Mouse (Mus musculus) forelimb bud, embryonic 11.5 days (tissue): Measurements from ENCODE around the gene Naa80.

ENCODE experiments used
- DNase-seq: peaks from one replicate; pipeline ENCODE4 v3.0.0-alpha.2; 2012; ENCODE audit warnings: low read depth, low spot score

Gene Naa80

DNA sequence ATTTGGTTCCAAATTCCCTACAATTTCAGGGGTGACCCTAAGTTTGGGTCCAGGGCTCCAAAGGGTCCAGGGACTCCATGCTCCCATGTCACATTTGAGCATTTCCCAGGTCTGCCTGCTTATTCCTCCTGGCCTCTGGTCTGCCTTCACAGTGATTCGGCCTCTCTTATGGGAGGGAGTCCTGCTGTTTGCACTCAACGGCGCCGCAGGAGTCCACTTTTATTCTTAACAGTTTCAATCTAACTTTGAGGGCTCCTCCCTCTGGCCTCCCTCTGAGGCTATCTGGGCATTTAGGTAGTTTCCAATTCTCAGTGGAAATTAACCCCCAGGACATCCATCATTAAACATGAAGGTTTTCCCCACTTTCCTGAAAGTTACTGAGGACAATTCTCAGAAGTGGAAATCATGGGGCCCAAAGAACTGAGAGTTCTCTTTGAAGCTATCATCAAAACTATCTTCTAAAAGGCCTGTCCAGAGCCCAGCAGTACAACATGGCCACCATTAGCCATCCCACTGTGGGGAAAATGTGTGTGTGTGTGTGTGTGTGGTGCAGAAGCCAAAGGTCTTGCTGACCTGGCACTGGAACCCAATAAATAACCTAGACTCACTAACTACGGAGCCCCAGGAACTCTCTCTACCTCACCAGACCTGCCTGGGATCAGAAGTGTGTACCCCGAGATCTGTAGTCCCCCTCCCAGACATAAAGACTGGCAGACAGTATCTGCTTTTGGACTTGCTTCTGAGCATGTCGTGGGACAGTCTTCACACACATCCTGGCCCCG is 15.8 kb downstream of the Naa80 start:
- DNase-seq, result no peak

DNA sequence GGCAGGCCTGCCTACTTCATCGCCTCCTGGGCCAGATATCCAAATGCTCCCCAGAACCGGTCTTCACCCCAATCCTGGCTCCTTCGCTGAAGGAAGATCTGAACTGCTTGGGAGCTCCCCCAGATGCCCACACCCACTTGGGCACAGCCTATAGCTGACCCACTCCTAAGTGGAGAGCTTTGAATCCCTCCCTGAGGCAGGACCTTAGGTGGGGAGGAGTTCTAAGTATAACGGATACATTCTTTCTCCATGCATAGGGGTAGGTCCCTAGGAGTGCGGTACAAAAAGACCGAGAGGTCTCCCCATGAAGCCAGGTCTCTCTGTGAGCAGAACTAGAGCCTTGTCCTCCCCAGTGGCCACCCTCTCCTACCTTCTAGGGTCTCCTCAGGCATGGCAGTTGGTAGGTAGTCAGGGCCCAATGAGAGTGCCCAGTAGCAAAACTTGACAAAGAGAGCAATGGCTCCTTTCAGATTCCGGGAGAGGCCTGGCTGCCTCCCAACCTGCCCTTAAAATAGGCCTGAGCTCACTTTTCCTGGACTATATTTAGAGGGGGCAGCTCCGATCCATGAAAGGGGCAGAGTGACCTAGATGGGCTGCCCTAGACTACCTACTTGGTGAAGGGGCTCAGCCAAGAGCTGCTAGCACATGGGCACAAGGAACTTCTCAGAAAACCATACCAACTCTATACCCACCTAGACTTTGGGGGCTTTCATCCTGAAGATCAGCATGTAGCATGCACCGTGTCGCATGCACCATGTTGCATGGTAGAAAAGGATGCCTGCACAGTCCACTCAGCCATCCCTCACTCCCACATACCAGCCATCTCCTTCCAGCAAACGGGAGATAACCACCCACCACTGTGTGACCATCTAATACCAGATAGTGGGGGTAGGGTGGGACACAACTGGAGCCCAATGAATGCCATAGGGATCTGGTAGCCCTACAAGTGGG is 18.2 kb downstream of the Naa80 start:
- DNase-seq, result no peak

DNA sequence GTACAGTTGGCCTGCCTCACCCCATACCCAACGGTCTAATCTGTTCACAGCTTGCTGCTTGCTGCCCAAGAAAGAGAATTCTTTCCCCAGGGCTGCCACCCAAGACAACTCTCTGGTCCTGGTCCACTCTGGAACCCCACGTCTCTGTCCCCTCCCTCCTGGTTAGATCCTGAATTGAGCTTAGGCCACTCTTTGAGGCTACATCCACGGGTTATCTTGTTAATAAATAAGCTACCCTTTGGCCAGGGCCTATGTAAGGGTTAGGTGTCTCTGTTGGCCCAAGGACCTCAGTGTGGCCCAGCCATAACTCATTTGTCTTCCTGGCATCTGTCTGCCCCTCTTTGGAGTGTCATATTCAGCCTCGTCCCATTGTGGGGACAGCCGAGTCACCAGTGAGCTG is 19.7 kb downstream of the Naa80 start:
- DNase-seq, result no peak

DNA sequence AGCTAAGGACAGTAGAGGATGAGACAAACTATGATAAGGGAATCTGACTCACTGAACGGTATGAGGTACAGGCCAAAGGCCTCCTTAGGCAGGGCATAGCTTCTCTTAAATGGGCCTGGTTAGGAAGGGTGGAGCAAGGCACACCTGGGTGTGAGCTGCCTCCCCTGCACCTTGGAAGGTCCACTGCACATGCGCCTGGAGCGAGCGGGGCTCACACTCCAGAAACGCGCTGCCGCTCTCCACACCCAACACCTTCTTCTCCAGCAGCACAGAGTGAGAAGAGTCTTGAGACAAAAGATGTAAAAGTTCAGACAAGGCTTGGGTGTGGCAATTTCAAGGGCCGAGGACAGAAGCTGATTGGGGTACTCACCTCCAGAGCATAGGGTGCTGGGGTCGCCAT is 20.7 kb downstream of the Naa80 start:
- no peak for DNase-seq

DNA sequence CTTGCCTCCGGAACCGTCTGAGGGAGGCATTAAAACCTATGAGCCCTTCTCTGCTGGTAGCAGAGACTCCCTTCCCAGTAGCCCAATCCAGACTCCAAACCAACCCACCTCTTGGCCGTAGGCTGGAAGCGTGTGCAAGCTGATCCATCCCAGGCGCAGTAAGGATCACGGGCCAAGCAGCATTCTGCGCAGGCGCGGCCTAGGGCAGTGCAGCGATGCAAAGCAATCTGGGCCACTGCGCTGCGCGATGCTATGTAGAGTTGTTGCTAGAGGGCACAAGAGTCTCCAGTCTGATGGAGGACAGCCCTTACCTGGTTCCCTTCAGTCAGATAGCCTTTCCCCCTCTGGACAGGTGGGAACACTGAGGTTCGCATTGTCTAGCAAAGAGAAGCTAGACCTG is 21.2 kb downstream of the Naa80 start:
- no peak for DNase-seq

DNA sequence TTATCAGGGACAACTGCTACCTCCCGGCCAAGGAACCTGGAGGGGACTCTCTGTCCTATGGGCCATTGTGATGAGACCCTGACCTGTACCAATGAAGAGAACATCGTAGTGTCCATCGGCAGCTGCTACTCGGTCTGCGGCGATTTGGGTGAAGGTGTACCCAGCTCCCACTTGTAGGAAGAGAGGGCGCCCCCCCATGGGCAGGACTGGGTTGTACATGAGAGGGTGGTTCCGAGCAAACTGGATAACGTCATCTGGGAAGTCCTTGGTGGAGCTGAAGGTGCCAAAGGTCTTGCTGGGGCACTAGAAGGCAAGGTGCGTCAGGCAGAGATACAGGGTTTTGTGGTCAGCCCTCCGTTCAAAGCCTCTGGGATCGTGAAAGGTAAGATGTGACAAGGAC is 22.1 kb downstream of the Naa80 start:
- DNase-seq, result no peak

DNA sequence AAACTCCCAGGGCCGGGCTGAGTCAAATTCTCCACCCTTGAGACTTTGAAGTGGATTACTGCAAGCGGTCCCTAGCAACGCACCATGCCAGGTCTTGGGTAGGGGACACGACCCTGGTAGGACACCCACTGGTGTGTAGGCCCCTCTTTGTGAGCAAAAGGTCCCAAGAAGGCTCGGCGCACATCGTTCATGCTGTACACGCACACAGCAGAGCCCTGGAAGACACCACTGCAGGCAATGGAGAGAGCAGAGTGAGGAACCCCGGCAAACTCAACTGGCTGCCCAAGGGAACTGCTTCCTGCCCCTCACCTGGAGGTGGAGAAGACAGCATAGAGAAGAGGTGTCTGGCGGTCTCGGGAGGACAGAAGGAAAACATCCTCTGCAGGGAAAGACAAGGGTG is 22.6 kb downstream of the Naa80 start:
- no peak for DNase-seq

DNA sequence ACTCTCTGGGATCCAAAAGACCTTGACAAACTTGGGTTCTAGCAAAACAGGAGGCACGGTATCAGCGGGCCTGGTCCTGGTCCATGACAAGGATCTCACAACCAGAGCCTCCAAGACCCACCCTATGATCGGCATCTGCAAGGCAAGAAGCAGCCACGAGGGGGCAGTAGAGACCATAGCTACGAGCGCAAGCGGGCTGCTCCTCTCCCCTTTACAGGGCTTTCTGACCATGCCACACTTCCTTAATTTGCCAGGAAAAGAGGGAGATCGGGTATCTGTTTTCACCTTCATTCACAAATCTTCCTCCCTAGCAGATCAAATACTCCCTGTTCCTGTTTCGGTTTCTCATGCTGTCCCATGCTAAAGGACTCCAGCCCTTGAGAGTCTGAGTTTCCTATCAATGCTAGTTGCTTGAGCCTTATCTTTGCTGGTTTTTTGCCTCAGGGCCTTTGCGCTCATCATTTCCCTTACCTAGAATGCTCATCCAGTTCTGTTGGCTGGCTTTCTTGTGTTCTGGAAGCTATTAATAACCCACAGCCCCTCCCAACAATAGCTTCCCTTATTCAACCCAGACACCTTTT is 23.5 kb downstream of the Naa80 start:
- DNase-seq, result peak; percentile 91

DNA sequence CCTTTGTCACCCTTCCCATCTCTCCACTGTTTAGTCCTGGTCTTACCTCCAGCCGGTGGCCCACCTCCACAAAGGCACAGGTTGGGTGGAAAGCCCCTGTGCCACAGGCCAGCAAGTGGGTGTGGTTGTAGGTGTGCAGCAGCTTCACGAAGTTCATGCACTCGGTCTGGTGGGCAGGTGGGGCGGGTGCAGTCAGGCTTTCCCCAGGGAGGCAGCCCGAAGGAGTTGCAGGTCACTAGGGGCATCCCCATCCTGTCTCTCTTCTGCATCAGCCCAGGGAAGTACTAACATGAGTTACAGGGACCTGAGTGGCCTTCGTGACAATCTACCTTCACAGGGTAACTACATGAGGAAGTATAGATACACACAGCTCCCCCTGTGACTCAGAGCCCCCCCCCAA is 24.6 kb downstream of the Naa80 start:
- no peak for DNase-seq

DNA sequence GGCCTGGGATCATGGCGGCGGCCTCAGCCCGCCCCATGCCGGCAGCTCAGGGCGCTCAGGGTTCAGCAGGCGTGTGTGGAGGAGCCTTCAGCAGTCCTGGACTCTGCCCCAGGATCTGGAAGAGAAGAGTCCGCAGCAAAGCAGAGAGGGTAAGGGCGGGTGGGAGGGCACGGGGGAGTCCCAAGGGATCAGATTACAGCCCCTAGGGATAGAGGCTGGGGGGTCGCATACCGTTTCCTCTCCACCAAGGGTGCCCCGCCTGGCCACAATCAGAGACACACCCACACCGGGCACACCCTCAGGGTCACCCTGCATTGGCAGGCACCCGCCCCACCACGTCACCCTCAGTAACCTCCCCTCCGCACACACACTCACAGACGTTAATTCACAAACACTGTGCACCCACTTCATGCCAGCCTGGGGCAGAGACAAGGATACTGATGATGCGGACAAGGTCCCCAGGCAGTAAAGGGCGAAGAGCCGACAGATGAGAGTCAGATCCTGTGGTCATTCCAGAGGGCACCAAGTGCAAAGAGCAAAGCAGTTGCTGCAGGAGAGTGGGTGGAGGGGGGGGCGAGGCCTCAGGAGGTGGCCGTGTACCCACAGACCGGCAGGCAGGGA is 26.5 kb downstream of the Naa80 start:
- no peak for DNase-seq

DNA sequence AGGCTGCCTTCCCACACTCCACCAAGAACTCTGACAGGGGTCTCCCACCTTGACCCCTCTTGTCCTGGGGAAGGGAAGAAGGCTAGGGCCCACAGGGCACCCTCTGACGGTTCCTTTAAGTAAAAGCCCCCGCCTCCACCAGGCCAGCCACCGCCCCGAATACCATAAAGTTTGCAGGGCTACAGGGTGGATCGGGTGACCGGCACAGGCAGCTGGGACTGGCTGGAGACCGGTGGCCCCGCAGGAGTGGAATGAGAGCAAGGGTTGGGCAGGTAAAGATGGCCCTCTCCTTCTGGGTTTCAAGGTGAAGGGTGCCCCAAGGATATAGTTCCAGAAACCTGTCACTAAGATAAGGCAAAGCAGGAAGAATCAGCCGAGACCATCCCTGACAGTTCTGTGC is 27.9 kb downstream of the Naa80 start:
- DNase-seq, result no peak

DNA sequence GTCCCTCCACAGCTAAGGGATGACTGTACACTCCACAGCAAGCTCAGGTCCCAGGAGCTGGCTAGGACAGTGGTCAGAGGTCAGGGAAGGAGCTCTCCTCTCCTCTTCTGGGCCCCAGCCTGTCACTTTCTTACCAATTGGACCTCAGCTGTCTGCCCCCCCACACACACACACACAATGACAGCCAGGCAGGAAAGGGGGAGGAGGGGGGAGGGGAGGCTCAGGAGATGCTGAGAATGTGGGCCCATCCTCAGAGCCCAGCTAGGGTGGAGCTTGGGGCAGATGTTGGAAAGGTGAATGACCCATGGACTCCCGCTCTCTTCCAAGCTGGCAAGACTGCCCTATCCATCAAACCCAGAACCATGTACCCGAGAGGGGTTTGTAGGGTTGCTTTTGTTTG is 28.3 kb downstream of the Naa80 start:
- no peak for DNase-seq

DNA sequence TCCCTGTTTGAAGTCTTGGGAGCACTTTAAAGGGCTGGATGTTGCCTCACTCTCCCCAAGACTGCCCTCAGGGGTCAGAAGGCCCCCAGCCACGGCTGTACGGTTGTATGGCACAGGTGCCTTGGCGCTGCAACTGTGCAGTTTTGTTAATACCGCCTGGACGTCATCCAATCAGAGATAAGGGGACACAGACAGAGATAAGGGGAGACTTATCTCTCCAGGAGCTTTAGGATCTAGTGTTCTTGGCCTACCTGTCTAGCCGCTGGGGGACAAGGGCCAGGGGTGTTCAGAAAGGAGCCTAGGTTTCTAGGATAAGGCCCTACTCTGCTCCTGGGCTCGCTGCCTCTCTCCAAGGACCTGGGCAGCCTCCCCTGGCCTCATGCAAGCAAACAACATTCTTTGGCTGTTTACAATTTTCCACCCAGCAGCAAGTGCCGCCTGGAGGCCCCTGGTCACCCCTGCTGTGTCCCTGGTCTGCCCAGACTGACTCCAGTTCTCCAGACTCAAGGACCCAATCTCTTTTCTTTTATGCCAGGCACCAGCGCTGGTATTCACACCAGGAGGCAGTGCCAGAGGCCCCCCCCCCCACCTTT is 29.1 kb downstream of the Naa80 start:
- no peak for DNase-seq

DNA sequence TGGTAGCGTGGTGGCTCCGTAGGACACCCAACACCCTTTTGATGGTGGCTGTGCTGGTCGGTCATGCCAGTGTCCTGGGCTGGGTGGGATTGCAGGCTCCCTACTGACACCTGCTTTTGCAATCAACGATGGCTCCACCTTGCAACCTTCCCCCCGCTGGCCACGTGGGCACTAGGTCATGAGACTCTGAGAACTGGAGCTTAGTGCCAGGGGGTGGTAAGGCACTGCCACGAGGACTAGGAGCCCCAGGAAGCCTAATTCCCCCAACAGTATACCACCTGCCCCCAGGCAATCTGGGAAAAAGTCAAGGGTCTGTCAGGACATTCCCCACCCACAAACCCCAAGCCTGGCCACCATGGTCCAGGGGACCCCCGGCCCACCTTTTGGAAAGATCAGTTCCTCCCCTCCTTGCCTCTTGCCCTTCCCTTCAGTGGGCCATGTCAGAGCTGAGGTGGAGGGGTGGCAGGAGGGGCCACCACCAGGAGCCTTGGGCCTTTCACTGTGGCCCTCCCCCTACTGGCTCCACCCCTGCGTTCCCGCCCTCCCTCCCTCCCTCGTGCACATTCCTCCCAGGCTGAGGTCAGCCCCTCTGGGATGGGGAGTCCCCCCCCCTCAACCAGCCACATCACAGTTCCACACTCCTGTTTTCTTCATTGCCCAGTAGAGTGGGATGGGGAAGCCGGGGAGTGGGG is 30.2 kb downstream of the Naa80 start, which contains the start of gene Sema3b:
Gene Sema3b, minus strand, starts transcription at position 489 of the 692 bp plus-strand sequence.
- DNase-seq, result no peak

DNA sequence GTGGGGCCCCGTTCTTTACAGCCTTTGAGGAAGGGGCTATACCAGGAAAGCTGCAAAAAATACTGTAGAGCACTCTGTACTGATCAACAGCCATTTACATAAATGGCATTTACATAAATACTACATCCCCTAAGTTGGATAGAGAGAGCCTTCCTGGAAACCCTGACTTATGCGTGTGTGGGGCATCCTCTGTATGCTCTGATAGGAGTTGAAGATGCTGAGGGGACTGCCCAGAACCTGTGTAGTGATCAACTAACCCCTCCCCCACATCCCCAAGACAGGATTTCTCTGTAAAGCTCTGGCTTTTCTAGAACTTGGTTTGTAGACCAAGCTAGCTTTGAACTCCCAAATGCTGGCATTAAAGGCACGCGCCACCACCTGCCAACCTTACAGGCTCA is 30.7 kb downstream of the Naa80 start:
- DNase-seq, result no peak

DNA sequence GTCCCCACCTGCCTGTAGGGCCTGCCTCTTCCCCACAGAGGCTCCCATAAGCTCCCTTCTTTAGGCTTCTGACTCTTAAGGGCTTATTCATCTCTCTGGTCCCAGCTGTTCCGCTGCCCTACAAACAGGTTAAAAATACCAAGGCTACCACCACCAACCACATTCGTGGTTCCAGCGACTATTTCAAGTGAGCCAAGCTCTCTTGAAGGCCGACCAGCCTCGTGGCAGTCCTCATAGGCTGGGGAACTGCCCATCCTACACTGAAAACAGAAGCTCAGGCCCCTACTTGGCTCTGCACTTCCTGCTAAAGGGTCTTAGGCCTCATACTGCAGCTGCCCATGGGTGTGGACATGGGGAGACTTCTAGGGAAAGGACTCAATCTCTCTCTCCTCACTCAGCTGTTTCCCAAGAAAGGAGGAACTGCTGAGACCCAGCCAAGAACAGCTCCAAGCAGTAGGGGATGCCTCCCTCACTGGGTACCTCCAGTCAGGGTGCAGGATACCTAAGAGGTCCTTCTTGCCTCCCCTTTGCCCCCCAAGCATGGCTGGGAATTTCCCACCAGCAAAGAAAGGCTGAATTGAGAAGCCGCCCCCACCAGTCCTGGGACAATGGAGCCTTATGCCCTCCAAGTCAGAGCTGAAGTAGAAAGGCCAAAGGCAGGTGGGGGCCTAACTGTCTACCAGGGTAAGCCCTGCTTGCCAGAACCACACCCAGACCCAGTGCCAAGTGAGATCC is 32.9 kb downstream of the Naa80 start:
- DNase-seq, result no peak

DNA sequence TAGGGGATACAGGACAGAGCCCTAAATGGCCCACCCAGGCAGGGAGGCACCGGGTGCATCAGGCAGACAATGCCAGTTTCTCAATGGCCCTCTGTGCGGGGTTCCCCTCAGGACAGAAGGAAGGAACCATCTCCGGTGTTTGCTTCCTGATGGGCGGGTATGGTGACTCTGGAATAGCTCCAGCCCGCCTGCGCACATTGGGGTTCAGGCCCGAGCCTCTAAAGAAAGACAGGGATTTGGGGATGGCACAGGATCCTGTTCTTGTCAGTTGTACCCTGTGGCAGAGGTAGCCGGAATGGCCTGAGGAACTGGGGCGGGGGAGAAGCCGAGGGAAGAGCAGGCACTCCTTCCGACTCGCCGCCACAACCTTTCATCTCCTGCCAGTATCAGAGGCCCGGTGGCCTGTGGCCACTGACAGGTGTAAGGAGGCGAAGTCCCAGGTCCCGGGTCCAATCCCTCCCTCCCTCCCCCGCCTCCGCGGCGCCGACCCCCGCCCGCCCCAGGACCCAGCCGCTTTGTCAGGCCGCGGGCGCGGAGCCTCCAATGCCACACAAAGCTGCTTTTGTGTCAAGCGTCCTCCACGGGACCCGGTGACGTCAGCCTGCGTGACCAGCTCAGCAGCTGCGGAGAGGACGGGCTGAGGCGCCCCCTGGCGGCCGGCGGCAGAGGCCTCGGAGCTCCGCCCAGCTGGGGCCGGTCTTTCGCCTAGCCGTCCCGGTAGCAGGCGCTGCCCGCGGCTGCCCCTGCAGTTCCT is 33.7 kb downstream of the Naa80 start:
- peak; percentile 98 for DNase-seq

DNA sequence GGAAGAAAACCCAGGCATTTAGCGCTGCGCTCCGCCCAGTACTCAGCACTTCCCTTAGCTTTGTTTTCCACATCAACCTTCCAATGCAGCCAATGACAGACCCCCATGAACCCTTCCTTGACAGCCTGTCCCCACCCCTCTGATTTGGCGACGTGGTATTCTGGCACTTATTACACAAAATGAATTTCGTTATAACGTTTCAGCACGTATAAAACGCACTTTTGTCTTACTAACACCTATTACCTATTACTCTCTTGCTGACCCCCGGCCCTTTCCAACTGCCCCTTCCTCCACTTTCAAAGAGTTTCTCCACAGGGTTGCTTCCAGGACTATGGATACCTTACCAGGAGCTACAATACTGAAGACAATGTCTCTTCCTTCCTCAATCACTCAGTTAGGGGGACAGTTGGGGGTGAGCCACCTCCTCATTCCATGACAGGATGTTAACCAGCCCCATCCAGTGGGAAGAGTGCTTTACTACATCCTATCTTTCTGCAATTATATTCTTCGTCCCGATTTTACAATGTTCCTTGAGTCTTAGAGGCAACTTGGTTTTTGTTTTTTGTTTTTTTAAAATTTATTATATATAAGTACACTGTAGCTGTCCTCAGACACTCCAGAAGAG is 34.4 kb downstream of the Naa80 start:
- DNase-seq, result no peak

DNA sequence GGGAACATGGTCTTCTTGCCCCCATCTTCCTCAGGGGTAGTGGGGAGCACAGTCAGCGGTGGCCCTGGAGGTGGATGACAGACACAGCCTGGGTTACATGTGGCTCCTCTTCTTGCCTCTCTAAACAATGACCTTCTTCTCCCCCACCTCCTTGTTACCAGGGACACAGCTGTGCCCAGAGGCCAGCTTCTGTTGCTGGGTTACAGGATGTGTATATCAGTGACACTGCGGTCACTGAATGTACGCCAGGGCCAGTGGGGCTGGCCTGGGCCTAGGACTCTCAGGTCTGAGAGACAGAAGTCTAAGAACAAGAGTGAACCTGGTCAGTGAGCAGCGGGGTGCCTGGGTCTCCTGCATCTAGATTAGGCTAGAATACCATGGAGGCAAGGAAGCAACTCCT is 36.3 kb downstream of the Naa80 start:
- DNase-seq, result no peak
